Comparison of ENCODE assay signal across 14 mouse cellular contexts in genomic region chr6:143109622-143110218, GRCm38 (mm10).
"Had no signal": no experiment of that assay in that cellular context is flagged by ENCODE, and none has a peak within 500 bp of the region (broad histone marks: within the 10 kb centered on the region; RNA-seq: fewer than 3 reads in every experiment).

No protein-coding gene starts in this region.

- ATAC-seq: intestine, postnatal 0 days; liver, embryonic 12.5 days; midbrain, embryonic 13.5 days had no signal

- H3K27me3 ChIP-seq: limb, embryonic 15.5 days; liver, embryonic 12.5 days; midbrain, embryonic 13.5 days had no signal

- H3K4me3 ChIP-seq: left cerebral cortex, adult 2 months; limb, embryonic 15.5 days; liver, embryonic 12.5 days; midbrain, embryonic 13.5 days had no signal

- DNase-seq: kidney, adult 9 months; kidney, postnatal 10 days; lung, embryonic 14.5 days; lung, postnatal 10 days; lung, postnatal 4 days; right cerebral cortex, adult 18-20 months; spleen, adult 18-20 months; thymus, adult 18-20 months; thymus, postnatal 25 days had no signal

- H3K36me3 ChIP-seq: limb, embryonic 15.5 days; liver, embryonic 12.5 days; midbrain, embryonic 13.5 days had no signal

- H3K4me1 ChIP-seq: limb, embryonic 15.5 days; midbrain, embryonic 13.5 days had no signal

- H3K27ac ChIP-seq: left cerebral cortex, adult 2 months; limb, embryonic 15.5 days; liver, embryonic 12.5 days; midbrain, embryonic 13.5 days had no signal
